Mouse (Mus musculus) stomach, postnatal 0 days (tissue): ENCODE measurements at regions not wholly inside any gene's neighbourhood (a gene's known extent, or its start where the extent isn't known, plus 50 kb on each side); places are given as distances from the start of the nearest gene placed in this dataset.

ENCODE experiments used
- CTCF ChIP-seq: IDR thresholded peaks from 2 replicates; pipeline ENCODE4 v1.5.1; 2016; ENCODE audit warnings: antibody characterized with exemption, low read depth, mild to moderate bottlenecking, moderate library complexity
- EP300 ChIP-seq: optimal IDR thresholded peaks from 2 replicates; pipeline ENCODE3; 2016; ENCODE audit warnings: antibody characterized with exemption

GRCm38 (mm10) chr13:63761542-63761941, 53.5 kb upstream of the Ercc6l2 start:
- TF ChIP-seq CTCF (no peak), EP300 (no peak)
